In the genomic region with DNA sequence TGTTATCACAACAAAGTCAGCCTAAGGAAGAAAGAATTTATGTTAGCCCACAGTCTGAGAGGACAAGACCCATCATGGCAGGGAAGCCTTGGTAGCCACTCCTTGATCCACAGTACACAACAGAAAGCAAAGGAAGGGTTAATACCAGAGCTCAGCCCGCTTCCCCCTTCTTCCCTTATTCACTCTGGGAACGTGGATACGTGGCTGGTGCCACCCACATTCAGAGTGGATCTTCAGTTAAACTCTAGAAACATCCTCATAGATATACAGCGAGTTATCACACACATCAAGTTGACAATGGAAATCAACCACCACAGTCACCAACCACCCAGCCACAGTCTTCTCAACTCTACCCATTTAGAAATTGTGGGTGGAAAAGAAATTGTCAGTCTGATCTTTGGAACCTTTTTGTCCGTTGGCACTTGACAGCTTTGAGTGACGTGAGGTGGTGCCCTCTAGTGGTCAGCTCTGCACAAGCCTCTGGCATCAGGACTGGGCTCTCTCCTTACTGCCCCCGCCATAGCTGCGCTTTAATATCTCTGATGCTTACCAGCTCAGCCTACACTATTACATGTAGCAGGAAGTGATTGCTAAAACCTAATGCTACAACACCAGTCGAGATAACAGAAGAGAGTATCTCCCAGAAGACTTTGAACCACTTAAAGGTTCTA, we compare ENCODE assay signal across 8 mouse cellular contexts. TPM values are rescaled to one million over a fixed set of nuclear protein-coding genes. Genes with fewer than 3 reads are reported as not detected.
DNase-seq lines count a peak whose midpoint lies in the region; ATAC-seq lines count a peak whose summit lies in the region.

No protein-coding gene starts in this region.

- H3K4me3 ChIP-seq in heart, embryonic 10.5 days = no peak overlapping the region
- H3K4me3 ChIP-seq in kidney, embryonic 14.5 days (ENCODE audit: low read length) = no peak overlapping the region
- H3K4me3 ChIP-seq in lung, embryonic 16.5 days (ENCODE audit: low read length) = no peak overlapping the region

- no peak overlapping the region for H3K9ac ChIP-seq in kidney, embryonic 14.5 days (ENCODE audit: low read depth, low read length)
- H3K9ac ChIP-seq in lung, embryonic 16.5 days (ENCODE audit: low read length) = no peak overlapping the region

- no peaks in the 10 kb centered on the region for H3K9me3 ChIP-seq in heart, embryonic 10.5 days
- H3K9me3 ChIP-seq in kidney, embryonic 14.5 days (ENCODE audit: control insufficient read depth, low read length) = no peaks in the 10 kb centered on the region
- no peaks in the 10 kb centered on the region for H3K9me3 ChIP-seq in lung, embryonic 16.5 days (ENCODE audit: control insufficient read depth, low read length)

- no peak overlapping the region for H3K27ac ChIP-seq in heart, embryonic 10.5 days
- no peak overlapping the region for H3K27ac ChIP-seq in kidney, embryonic 14.5 days (ENCODE audit: low read depth, low read length)
- no peak overlapping the region for H3K27ac ChIP-seq in lung, embryonic 16.5 days (ENCODE audit: low read length)

- ATAC-seq in CD4-positive, CD25-positive, alpha-beta regulatory T cell, adult 4 months = peak; percentile 97
- peak; percentile 88 for ATAC-seq in common myeloid progenitor, adult 5-6 weeks (replicated peaks; ENCODE audit: low read depth, poor library complexity, severe bottlenecking)
- ATAC-seq in kidney, embryonic 14.5 days (ENCODE audit: low FRiP score, low TSS enrichment) = peak; percentile 44; the same call in 1 of the 2 replicates
- ATAC-seq in lung, embryonic 16.5 days (ENCODE audit: low read depth) = peak; percentile 65; the same call in 1 of the 2 replicates

- peak; percentile 80 for DNase-seq in R1 (ENCODE audit: low read depth, low spot score)
- peak; percentile 80 for DNase-seq in heart, embryonic 10.5 days (ENCODE audit: low spot score)
- peak; percentile 50 for DNase-seq in retina, adult 2 months (ENCODE audit: low read depth, low spot score)
- DNase-seq in ovary, postnatal 14 days (ENCODE audit: low spot score) = no peak

- no peaks in the 10 kb centered on the region for H3K36me3 ChIP-seq in heart, embryonic 10.5 days
- no peaks in the 10 kb centered on the region for H3K36me3 ChIP-seq in kidney, embryonic 14.5 days (ENCODE audit: control insufficient read depth, insufficient read depth, low read length)
- no peaks in the 10 kb centered on the region for H3K36me3 ChIP-seq in lung, embryonic 16.5 days (ENCODE audit: control insufficient read depth, insufficient read depth, low read length)

- 20% methylated on average over 9 of the region's 9 CpGs for WGBS in heart, embryonic 10.5 days
- WGBS in kidney, embryonic 14.5 days = 24% methylated on average over 9 of the region's 9 CpGs
- WGBS in lung, embryonic 16.5 days = 15% methylated on average over 9 of the region's 9 CpGs

- peaks cover 4% of the 10 kb centered on the region; the same call in 1 of the 2 replicates for H3K4me1 ChIP-seq in heart, embryonic 10.5 days
- 0 out of 2 replicates have a peak, but pooled peaks cover 5% of the 10 kb centered on the region for H3K4me1 ChIP-seq in kidney, embryonic 14.5 days (ENCODE audit: control insufficient read depth, insufficient read depth, low read length)
- H3K4me1 ChIP-seq in lung, embryonic 16.5 days (replicated peaks; ENCODE audit: control insufficient read depth, insufficient read depth, low read length) = peaks cover 2% of the 10 kb centered on the region; the same call in 1 of the 2 replicates

- H3K27me3 ChIP-seq in heart, embryonic 10.5 days (ENCODE audit: insufficient read depth, poor library complexity, severe bottlenecking) = no peaks in the 10 kb centered on the region
- no peaks in the 10 kb centered on the region for H3K27me3 ChIP-seq in kidney, embryonic 14.5 days (ENCODE audit: control insufficient read depth, insufficient read depth, low read length)
- H3K27me3 ChIP-seq in lung, embryonic 16.5 days (ENCODE audit: control insufficient read depth, insufficient read depth, low read depth, low read length) = no peaks in the 10 kb centered on the region

- no peak overlapping the region for H3K4me2 ChIP-seq in kidney, embryonic 14.5 days (replicated peaks; ENCODE audit: low read depth, low read length)
- H3K4me2 ChIP-seq in lung, embryonic 16.5 days (ENCODE audit: low read depth, low read length) = no peak overlapping the region

RNA-seq across cellular contexts. Expression of gene Rpia, which starts 5.7 kb away (rescaled TPM):
- 1 to 10 TPM; 6.1 to 8.2 TPM for polyA plus RNA-seq in CD4-positive, CD25-positive, alpha-beta regulatory T cell, adult 4 months (2017; shearing (Covaris generic))
- total RNA-seq in common myeloid progenitor, adult 5-6 weeks (2017) = 143 and 145 TPM in 2 replicates
- polyA plus RNA-seq in heart, embryonic 10.5 days (2016; fragmentation: Nextera tagmentation; extraction: Ambion mirVana) = 1.2 and 1.6 TPM in 2 replicates
- polyA plus RNA-seq in kidney, embryonic 14.5 days (2014; fragmentation: Nextera tagmentation; extraction: Ambion mirVana) = 3.2 and 5.5 TPM in 2 replicates
- 2.2 and 2.7 TPM in 2 replicates for polyA plus RNA-seq in lung, embryonic 16.5 days (2015; fragmentation: Nextera tagmentation; extraction: Ambion mirVana)

RNA-seq across cellular contexts. Expression of gene Eif2ak3, which starts 46.6 kb away (rescaled TPM):
- polyA plus RNA-seq in CD4-positive, CD25-positive, alpha-beta regulatory T cell, adult 4 months (2017; shearing (Covaris generic)) = 1 to 10 TPM; 2.2 to 3.6 TPM
- total RNA-seq in common myeloid progenitor, adult 5-6 weeks (2017) = 14.5 and 15.1 TPM in 2 replicates
- polyA plus RNA-seq in heart, embryonic 10.5 days (2016; fragmentation: Nextera tagmentation; extraction: Ambion mirVana) = 7.3 and 8.2 TPM in 2 replicates
- polyA plus RNA-seq in kidney, embryonic 14.5 days (2014; fragmentation: Nextera tagmentation; extraction: Ambion mirVana) = 5.2 and 9.8 TPM in 2 replicates
- polyA plus RNA-seq in lung, embryonic 16.5 days (2015; fragmentation: Nextera tagmentation; extraction: Ambion mirVana) = 9.1 and 9.5 TPM in 2 replicates

Comparison
In these comparisons a context has a peak if more than half of its experiments do, and no peak if none do; other contexts are left out.
1. ATAC-seq: peak in every context shown above with its lines; median percentile 97 in CD4-positive, CD25-positive, alpha-beta regulatory T cell, adult 4 months; 88 in common myeloid progenitor, adult 5-6 weeks; 65 in lung, embryonic 16.5 days; 44 in kidney, embryonic 14.5 days.